Mouse (Mus musculus) bone marrow macrophage, adult 2 months (primary cell): ENCODE results near the gene Med8.

Experiments used
- CTCF ChIP-seq: IDR thresholded peaks from 2 replicates; pipeline ENCODE4 v1.5.1; 2012; ENCODE audit warnings: low read depth, mild to moderate bottlenecking, low read length, moderate library complexity
- POLR2A ChIP-seq: IDR thresholded peaks from 2 replicates; pipeline ENCODE4 v1.6.1; 2012; ENCODE audit warnings: mild to moderate bottlenecking, low read depth, low read length, borderline replicate concordance

DNA sequence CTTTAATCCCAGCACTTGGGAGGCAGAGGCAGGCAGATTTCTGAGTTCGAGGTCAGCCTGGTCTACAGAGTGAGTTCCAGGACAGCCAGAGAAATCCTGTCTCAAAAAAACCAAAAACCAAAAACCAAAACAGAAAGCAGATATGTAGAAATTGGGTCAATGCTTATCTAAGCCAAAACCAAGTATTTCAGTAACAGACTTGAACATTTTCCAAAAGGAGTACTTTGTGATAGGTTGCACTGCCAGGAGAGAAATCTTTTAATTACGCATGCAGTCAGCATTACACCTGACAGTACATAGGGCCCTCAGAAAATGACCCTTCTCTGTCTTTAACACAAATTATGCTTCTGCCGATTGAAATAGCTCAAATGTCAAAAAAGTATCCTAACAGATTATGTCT is 7.7 kb upstream of the Med8 start:
- TF ChIP-seq CTCF (no peak), POLR2A (no peak)
